Mouse (Mus musculus) Patski (cell line): ENCODE data around the gene Gm43518. TPM values are rescaled to one million over a fixed set of nuclear protein-coding genes. Genes with fewer than 3 reads are reported as not detected.

Experiments
- ATAC-seq: fragments of 100-300 bp; one replicate; pipeline ENCODE4 v1.8.0; 2021
- CTCF ChIA-PET: fragments of 350-600 bp; sonication (Branson Sonifier 250); formaldehyde crosslinking; loops from one replicate; lab custom pipeline; 2022; ENCODE audit warnings: inconsistent platforms; lab: Charles Lee
- POLR2A ChIA-PET: fragments of 350-600 bp; sonication (Branson Sonifier 250); formaldehyde crosslinking; loops from one replicate; lab custom pipeline; 2022; ENCODE audit warnings: antibody characterized with exemption, inconsistent platforms; lab: Charles Lee
- DNase-seq: peaks from one replicate; pipeline ENCODE4 v3.0.0-alpha.2; 2011; ENCODE audit warnings: low read depth, low spot score
- H3K27me3 ChIP-seq: fragments of 371-371 bp; one replicate; pipeline ENCODE4 v1.5.1; 2021
- CTCF ChIP-seq: fragments of 100-300 bp; IDR thresholded peaks from one replicate; pipeline ENCODE4 v1.5.1; 2021
- in situ Hi-C: fragments of 300-500 bp; cut with MboI; formaldehyde crosslinking; loops from 3 replicates; pipeline ENCODE4 v1.11.1; 2018; ENCODE audit warnings: low pct_unique_long_range_greater_than_20kb, mixed read lengths
- polyA plus RNA-seq: library from polyadenylated mRNA; unstranded; gene quantifications from one replicate; pipeline ENCODE4 v1.2.3, GENCODE M21; 2021

Gene Gm43518
- polyA plus RNA-seq, 1 experiment from 2014 or later, result 0.68 TPM

GRCm38 (mm10) chr5:123931131-123931530, 3.9 kb downstream of the Gm43518 start:
- H3K27me3 ChIP-seq, result no peaks in the 10 kb centered on the region
- POLR2A ChIA-PET, result interaction anchor here (0.6 to 1.4 kb wide), 4 partner anchors 10 to 162 kb away, joined by 3 to 4 read pairs (median 3); no protein-coding TSS in a partner anchor
- TF ChIP-seq CTCF, result no peak
- ATAC-seq (no peak), DNase-seq (no peak)
- CTCF ChIA-PET, result interaction anchor here (1.3 kb wide), 1 partner anchor 104 kb away, joined by 3 read pairs; no protein-coding TSS in a partner anchor
- in situ Hi-C loops, result no loop called here

- ATAC-seq (no peak), DNase-seq (no peak)
- in situ Hi-C loops, result no loop called here
- H3K27me3 ChIP-seq, result no peaks in the 10 kb centered on the region
- ChIA-PET CTCF (interaction anchor here (0.9 kb wide), 1 partner anchor 23 kb away, joined by 3 read pairs; no protein-coding TSS in a partner anchor), POLR2A (interaction anchor here (0.5 kb wide), 1 partner anchor 23 kb away, joined by 3 read pairs; no protein-coding TSS in a partner anchor)
- peak; percentile 62 for TF ChIP-seq CTCF
Measured at GRCm38 (mm10) chr5:123932927-123933326, 5.7 kb downstream of the Gm43518 start.

- H3K27me3 ChIP-seq, result no peaks in the 10 kb centered on the region
- no peak for TF ChIP-seq CTCF
- in situ Hi-C loops, result no loop called here
- POLR2A ChIA-PET, result no interaction called here
- CTCF ChIA-PET, result interaction anchor here (0.9 to 1.0 kb wide), 2 partner anchors 23 to 151 kb away, joined by 3 read pairs; no protein-coding TSS in a partner anchor
- ATAC-seq, result no peak
- DNase-seq, result no peak
Measured at GRCm38 (mm10) chr5:123933556-123933955, 6.3 kb downstream of the Gm43518 start.

- CTCF ChIA-PET, result interaction anchor here (1.0 kb wide), 1 partner anchor 151 kb away, joined by 3 read pairs; no protein-coding TSS in a partner anchor
- no peaks in the 10 kb centered on the region for H3K27me3 ChIP-seq
- ATAC-seq (no peak), DNase-seq (no peak)
- peak; percentile 47 for TF ChIP-seq CTCF
- in situ Hi-C loops, result no loop called here
- POLR2A ChIA-PET, result no interaction called here
Measured at GRCm38 (mm10) chr5:123933957-123934591, 6.9 kb downstream of the Gm43518 start.

- ChIA-PET CTCF (interaction anchor here (1.0 to 2.3 kb wide), 2 partner anchors 8 to 20 kb away, joined by 3 to 5 read pairs; partner anchors contain the start of gene Gm43518), POLR2A (no interaction called here)
- H3K27me3 ChIP-seq, result no peaks in the 10 kb centered on the region
- DNase-seq (no peak), ATAC-seq (no peak)
- no peak for TF ChIP-seq CTCF
- in situ Hi-C loops, result no loop called here
Measured at GRCm38 (mm10) chr5:123935931-123936330, 8.7 kb downstream of the Gm43518 start.

- no peak for TF ChIP-seq CTCF
- DNase-seq, result no peak
- POLR2A ChIA-PET, result no interaction called here
- CTCF ChIA-PET, result interaction anchor here (1.0 to 2.7 kb wide), 2 partner anchors 10 to 54 kb away, joined by 3 to 14 read pairs; no protein-coding TSS in a partner anchor
- ATAC-seq, result no peak
- no peaks in the 10 kb centered on the region for H3K27me3 ChIP-seq
- in situ Hi-C loops, result no loop called here
Measured at GRCm38 (mm10) chr5:123938479-123938878, 11.3 kb downstream of the Gm43518 start.

GRCm38 (mm10) chr5:123946546-123946945, 19.3 kb downstream of the Gm43518 start:
- ChIA-PET POLR2A (no interaction called here), CTCF (interaction anchor here (0.9 to 2.7 kb wide), 3 partner anchors 46 to 54 kb away, joined by 3 to 19 read pairs (median 4); no protein-coding TSS in a partner anchor)
- in situ Hi-C loops, result no loop called here
- TF ChIP-seq CTCF, result no peak
- no peak for DNase-seq
- no peaks in the 10 kb centered on the region for H3K27me3 ChIP-seq
- ATAC-seq, result no peak

- ATAC-seq (no peak), DNase-seq (peak; percentile 39)
- ChIA-PET CTCF (interaction anchor here (0.9 to 2.7 kb wide), 3 partner anchors 46 to 53 kb away, joined by 3 to 19 read pairs (median 4); no protein-coding TSS in a partner anchor), POLR2A (no interaction called here)
- in situ Hi-C loops, result no loop called here
- TF ChIP-seq CTCF, result peak; percentile 68
- H3K27me3 ChIP-seq, result no peaks in the 10 kb centered on the region
Measured at GRCm38 (mm10) chr5:123947041-123947761, 20.0 kb downstream of the Gm43518 start.

- ATAC-seq (no peak), DNase-seq (no peak)
- TF ChIP-seq CTCF, result no peak
- POLR2A ChIA-PET, result no interaction called here
- H3K27me3 ChIP-seq, result no peaks in the 10 kb centered on the region
- in situ Hi-C loops, result loop anchor here (5.0 to 25.0 kb wide), 2 partner anchors 40 to 135 kb away; partner anchors contain the start of gene Abcb9
- CTCF ChIA-PET, result no interaction called here
Measured at GRCm38 (mm10) chr5:123952365-123953045, 25.3 kb downstream of the Gm43518 start.

GRCm38 (mm10) chr5:123957213-123957612, 30.0 kb downstream of the Gm43518 start:
- CTCF ChIA-PET, result interaction anchor here (1.2 to 1.6 kb wide), 3 partner anchors 9 to 24 kb away, joined by 3 to 5 read pairs (median 3); no protein-coding TSS in a partner anchor
- DNase-seq (no peak), ATAC-seq (no peak)
- in situ Hi-C loops, result loop anchor here (25.0 kb wide), 1 partner anchor 130 kb away; the partner anchor contains the start of gene Abcb9
- H3K27me3 ChIP-seq, result no peaks in the 10 kb centered on the region
- POLR2A ChIA-PET, result no interaction called here
- TF ChIP-seq CTCF, result no peak
